Mouse (Mus musculus) hematopoietic stem cell, adult 5-6 weeks (primary cell): ENCODE results near the gene Lfng. TPM values are rescaled to one million over a fixed set of nuclear protein-coding genes. Genes with fewer than 3 reads are reported as not detected.

Experiments used
- ATAC-seq, 2 experiments: fragments of 125-278 bp in 1 of 2; replicated peaks in 1 of 2; 2 replicates each; pipeline ENCODE4 v1.8.0; 2016 to 2017; ENCODE audit warnings: inconsistent platforms in 2 of 2, mild to moderate bottlenecking in 2 of 2, moderate number of reproducible peaks in 2 of 2, low read depth in 1 of 2, moderate TSS enrichment in 1 of 2; ENCODE audit not compliant: low FRiP score in 2 of 2, poor library complexity in 2 of 2, severe bottlenecking in 2 of 2, insufficient read depth in 1 of 2, low TSS enrichment in 1 of 2
- total RNA-seq: library from RNA; stranded (forward); fragments of 172-1452, 232-1000 nt; gene quantifications from 2 replicates; pipeline ENCODE4 v1.2.3, GENCODE M21; 2017

The Lfng gene
- total RNA-seq, 1 experiment from 2014 or later, result 67.3 TPM

DNA sequence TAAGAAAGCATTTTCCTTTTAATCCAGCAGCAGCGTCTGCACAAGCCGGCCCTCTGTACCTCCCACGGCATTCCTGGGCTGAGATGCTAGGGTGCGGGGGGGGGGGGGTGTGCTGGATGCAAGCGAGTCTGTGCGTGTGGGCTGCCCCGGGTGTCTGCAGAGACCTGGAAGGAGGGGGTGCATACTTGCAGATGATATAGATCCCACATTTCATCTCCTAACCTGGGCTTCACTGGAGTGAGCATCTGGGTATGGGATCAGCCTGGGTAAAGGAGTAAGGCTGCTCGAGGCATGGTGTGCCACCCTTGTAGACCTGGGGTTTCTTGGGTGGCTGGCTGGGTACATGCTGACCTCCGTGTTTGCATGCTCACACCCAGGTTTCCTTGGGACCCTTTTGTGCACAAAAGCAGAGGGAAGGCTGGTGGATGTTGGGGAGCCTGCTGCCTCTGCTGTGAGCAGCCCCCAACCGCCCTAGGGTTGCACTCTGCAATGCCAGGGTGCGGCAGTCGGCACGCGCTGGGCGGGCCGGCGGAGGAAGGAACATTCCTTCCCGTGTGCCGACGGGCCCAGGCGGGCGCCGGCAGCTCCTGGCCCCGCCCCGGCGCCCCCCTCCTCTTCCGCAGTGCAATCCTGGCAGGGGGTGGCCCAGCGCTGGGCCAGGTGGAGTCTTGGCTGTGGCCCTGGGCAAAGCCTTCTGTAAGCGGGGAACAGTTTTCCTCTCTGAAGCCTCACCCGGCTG is 3.3 kb downstream of the Lfng start:
- no peak for ATAC-seq

GRCm38 (mm10) chr5:140611021-140611583 is 4.0 kb downstream of the Lfng start:
- ATAC-seq, result no peak

GRCm38 (mm10) chr5:140611611-140612185 is 4.6 kb downstream of the Lfng start:
- ATAC-seq, result no peak

GRCm38 (mm10) chr5:140612191-140612590 is 5.1 kb downstream of the Lfng start:
- no peak for ATAC-seq

DNA sequence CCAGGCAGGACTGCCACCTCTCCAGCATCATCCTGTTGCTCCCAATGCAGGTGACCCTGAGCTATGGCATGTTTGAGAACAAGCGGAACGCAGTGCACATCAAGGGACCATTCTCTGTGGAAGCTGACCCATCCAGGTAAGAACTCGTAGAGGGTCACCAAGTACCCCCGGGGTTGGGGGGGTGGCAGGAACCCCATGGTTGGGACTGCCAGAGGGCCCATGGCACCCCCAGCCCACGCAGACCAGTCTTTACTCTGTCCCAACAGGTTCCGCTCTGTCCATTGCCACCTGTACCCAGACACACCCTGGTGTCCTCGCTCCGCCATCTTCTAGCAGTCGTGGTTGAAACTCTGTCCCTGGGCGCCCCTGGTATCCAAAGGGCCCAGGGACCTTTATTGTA is 7.0 kb downstream of the Lfng start:
- no peak for ATAC-seq

DNA sequence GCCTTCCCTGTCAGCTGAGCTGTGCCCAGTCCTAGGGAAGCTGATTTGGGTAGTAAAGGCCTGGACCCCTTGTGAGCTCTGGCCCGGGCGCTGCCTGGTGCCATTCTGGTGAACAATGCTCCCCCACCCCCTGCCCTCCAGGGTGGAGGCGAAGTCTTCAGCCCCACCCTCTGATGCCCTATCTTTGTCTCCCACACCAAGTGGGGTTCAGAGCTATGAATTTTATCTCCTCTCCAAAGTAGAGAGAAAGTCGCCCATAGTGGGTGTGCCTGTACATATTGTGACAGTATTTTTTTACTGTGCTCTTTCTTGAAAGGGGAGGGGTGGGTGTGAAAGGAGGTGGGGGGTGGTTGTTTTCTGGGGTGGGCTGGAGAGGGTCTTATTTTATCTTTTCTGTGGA is 7.7 kb downstream of the Lfng start:
- ATAC-seq, result no peak

DNA sequence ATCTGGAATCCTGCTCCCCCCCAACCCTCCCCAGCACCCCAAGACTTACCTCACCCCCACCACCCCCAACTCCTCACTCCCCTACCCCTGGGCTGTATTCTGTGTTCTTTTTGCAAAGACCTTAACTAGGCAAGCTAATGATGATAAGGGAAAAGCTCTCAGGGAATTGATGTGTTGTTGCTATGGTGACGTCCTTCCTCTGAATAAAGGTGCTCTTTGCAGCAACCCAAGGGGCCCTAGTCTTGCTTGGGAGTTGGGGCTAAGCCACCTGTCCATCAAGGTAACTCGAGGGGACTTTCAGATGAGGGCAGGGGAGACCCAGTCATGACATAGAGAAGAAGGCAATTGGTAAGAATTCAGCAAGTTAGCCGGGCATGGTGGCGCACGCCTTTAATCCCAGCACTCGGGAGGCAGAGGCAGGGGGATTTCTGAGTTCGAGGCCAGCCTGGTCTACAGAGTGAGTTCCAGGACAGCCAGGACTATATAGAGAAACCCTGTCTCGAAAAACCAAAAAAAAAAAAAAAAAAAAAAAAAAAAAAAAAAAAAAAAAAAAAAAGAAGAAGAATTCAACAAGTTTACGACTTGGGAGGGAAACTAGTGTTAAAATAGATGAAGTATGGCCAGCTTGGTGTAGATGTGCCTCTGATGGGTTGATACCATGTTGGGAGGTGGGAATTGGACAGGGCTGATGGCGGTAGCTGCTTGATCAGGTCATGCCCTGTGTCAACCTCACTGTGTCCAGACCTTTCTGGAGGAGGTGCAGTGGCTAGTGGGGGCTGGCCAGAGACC is 8.4 kb downstream of the Lfng start:
- ATAC-seq, result no peak

DNA sequence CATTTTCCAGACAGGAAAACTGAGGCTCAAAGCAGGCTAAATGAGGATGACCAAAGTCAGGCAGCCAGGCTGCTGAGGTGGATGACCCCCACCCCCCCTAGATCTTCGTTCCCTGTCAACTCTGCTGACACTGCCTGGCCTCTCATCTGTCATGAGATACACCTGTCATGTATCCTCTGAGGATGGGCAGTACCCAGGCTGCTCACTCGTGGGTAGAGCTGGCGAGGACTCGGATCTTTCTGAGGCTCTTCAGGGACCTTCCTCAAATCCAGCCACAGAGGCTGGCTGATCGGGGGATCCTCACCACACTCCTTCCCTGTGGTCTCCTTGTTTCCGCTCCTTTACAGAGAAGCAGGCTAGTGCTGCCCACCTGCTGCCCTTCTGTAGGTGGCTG is 9.0 kb downstream of the Lfng start:
- ATAC-seq, result peak; percentile 27 to 30; a peak in 1 of 4 replicates

GRCm38 (mm10) chr5:140616691-140617090 is 9.6 kb downstream of the Lfng start:
- ATAC-seq, result peak; percentile 37 to 47; a peak in 3 of 4 replicates

GRCm38 (mm10) chr5:140617714-140618113 is 10.6 kb downstream of the Lfng start:
- ATAC-seq, result peak; percentile 82 to 83

GRCm38 (mm10) chr5:140619151-140619771 is 12.1 kb downstream of the Lfng start:
- ATAC-seq, result peak in 1 of 2 experiments; percentile 33; a peak in 2 of 4 replicates

- no peak for ATAC-seq
Observed at GRCm38 (mm10) chr5:140619895-140620736, 13.0 kb downstream of the Lfng start.

GRCm38 (mm10) chr5:140621092-140621491 is 14.0 kb downstream of the Lfng start:
- no peak for ATAC-seq

- no peak for ATAC-seq
Observed at GRCm38 (mm10) chr5:140621517-140621916, 14.4 kb downstream of the Lfng start.

DNA sequence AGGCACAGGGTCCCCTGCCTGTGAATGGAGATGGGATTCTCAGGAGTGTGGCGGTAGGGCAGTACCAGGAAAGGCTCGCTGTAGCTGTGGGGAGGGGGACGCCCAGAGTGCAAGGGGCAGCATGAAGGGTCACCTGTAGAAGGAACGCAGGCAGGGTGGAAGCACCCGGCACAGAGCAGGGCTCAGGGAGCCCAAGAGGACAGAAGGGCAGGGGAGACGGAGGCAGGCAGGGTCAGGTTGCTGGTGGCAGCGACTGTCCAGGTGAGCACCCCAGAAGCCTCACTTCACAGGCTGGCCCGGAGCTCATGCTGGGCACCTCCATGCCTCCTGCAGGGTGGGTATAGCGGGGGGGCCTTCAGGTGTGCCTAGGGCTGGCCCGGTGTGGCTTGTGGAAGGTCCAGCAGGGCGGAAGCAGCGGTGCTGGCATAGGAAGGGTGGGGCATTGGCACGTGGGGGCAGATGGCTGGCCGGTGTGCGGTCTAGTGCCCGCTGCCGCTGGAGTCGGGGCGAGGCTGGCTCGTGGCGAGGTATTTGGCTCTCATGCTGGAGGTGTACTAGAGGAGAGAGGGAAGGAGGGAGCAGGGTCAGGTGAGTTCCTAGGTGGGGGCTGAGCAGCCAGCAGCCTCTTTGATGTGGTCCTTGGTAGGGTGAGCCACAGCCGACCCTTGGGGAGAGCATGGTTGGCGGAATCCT is 16.0 kb downstream of the Lfng start:
- ATAC-seq, result no peak

DNA sequence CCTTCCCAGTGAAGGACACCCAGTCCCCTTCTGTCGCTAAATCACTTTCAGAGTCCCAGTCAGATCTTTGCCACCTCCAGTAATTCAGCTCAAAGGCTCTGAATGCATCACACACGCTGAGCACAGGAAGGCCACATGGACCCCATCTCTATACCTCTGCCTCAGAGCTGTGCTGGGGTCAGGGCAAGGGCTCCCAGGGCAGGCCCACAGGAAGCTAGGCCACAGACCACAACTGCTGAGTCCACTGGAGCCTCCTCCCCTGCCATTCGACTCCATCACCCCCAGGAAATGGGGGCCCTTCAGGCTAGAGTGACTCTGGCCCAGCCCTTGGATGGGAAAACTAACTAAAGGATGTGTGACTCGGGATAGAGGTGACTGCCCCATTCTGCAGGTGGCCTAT is 16.7 kb downstream of the Lfng start:
- ATAC-seq, result no peak
